Mouse (Mus musculus) cortical plate, adult 2 months (tissue): ENCODE measurements around the gene Nisch.

Experiments
- CTCF ChIP-seq: fragments of 200-500 bp; IDR thresholded peaks from 2 replicates; pipeline ENCODE4 v1.5.1; 2011; ENCODE audit warnings: mild to moderate bottlenecking, control low read depth, low read length; ENCODE audit not compliant: insufficient read depth; ENCODE audit errors: extremely low read depth
- POLR2A ChIP-seq: fragments of 200-500 bp; IDR thresholded peaks from 2 replicates; pipeline ENCODE4 v1.6.1; 2011; ENCODE audit warnings: mild to moderate bottlenecking, low read length, control low read depth; ENCODE audit not compliant: insufficient read depth; ENCODE audit errors: extremely low read depth

- TF ChIP-seq CTCF (peak; percentile 52), POLR2A (no peak)
Observed at GRCm38 (mm10) chr14:31195968-31196367, 20.8 kb downstream of the Nisch start.
